Mouse (Mus musculus): Measurements from ENCODE around the gene Cxcr5.

GRCm38 (mm10) chr9:44510355-44510871 is 51.3 kb downstream of the Cxcr5 start:
- no peak for TF ChIP-seq CTCF (IDR thresholded peaks at IDR 0.05; ENCODE audit: low read depth)
- TF ChIP-seq EP300 (optimal IDR thresholded peaks at IDR 0.05) = no peak
